Mouse (Mus musculus): ENCODE results near the gene Chd4. TPM values are rescaled to one million over a fixed set of nuclear protein-coding genes. Genes with fewer than 3 reads are reported as not detected.

Chd4 gene
- polyA plus RNA-seq, 1 experiment from 2014 or later, result 70.1 TPM

DNA sequence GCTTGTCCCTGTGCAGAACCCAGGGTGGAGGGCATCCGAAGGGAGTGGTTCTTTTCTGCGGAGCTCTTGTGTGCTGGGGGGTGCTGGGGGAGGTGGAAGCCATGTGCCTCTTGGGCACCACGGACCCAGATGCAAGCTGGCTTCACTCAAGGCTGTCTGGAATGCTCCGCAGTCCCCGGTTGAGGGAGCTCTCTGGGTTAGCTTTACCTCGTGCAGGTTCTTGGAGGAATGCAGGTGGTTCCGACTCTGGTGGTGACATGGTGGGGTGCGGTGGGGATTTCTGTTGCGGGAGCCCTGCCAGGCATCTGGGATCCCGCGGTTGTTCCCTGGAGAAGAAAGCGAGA lies 1.5 kb downstream of the Chd4 start:
- peak overlapping the region; percentile 71 for H3K4me3 ChIP-seq (ENCODE audit: low read depth, low read length)
- peaks cover 22% of the 10 kb centered on the region for H3K4me1 ChIP-seq (ENCODE audit: control insufficient read depth, insufficient read depth, low read length)
- peak; percentile 40 for DNase-seq (ENCODE audit: low spot score)
- ATAC-seq (ENCODE audit: low read depth), result peak; percentile 7
- H3K27me3 ChIP-seq (replicated peaks; ENCODE audit: control insufficient read depth, insufficient read depth, low read length), result no peaks in the 10 kb centered on the region
- no peaks in the 10 kb centered on the region for H3K9me3 ChIP-seq (ENCODE audit: control insufficient read depth, low read length)
- WGBS, result 0% methylated on average over 12 of the region's 12 CpGs
- peak overlapping the region; percentile 88 for H3K9ac ChIP-seq (ENCODE audit: low read depth, low read length)
- H3K36me3 ChIP-seq (ENCODE audit: control insufficient read depth, insufficient read depth, low read length), result peaks cover 39% of the 10 kb centered on the region
- peak overlapping the region; percentile 84 for H3K4me2 ChIP-seq (ENCODE audit: low read depth, low read length)
- peak overlapping the region; percentile 94 for H3K27ac ChIP-seq (replicated peaks; ENCODE audit: low read depth, low read length)

- DNase-seq (ENCODE audit: low spot score) (no peak), ATAC-seq (ENCODE audit: low read depth) (no peak)
- Histone ChIP-seq H3K4me2 (ENCODE audit: low read depth, low read length) (peak overlapping the region; percentile 84), H3K4me3 (ENCODE audit: low read depth, low read length) (peak overlapping the region; percentile 71), H3K27ac (replicated peaks; ENCODE audit: low read depth, low read length) (no peak overlapping the region), H3K4me1 (ENCODE audit: control insufficient read depth, insufficient read depth, low read length) (peaks cover 22% of the 10 kb centered on the region), H3K9me3 (ENCODE audit: control insufficient read depth, low read length) (no peaks in the 10 kb centered on the region), H3K27me3 (replicated peaks; ENCODE audit: control insufficient read depth, insufficient read depth, low read length) (no peaks in the 10 kb centered on the region), H3K9ac (ENCODE audit: low read depth, low read length) (peak overlapping the region; percentile 88), H3K36me3 (ENCODE audit: control insufficient read depth, insufficient read depth, low read length) (peaks cover 45% of the 10 kb centered on the region)
- WGBS, result 48% methylated on average over 8 of the region's 8 CpGs
Observed at GRCm38 (mm10) chr6:125097951-125098350, 2.2 kb downstream of the Chd4 start.

- H3K4me3 ChIP-seq (ENCODE audit: low read depth, low read length), result peak overlapping the region; percentile 71
- 49% methylated on average over 3 of the region's 3 CpGs for WGBS
- H3K9ac ChIP-seq (ENCODE audit: low read depth, low read length), result peak overlapping the region; percentile 88
- no peaks in the 10 kb centered on the region for H3K9me3 ChIP-seq (ENCODE audit: control insufficient read depth, low read length)
- DNase-seq (ENCODE audit: low spot score) (no peak), ATAC-seq (ENCODE audit: low read depth) (no peak)
- peak overlapping the region; percentile 84 for H3K4me2 ChIP-seq (ENCODE audit: low read depth, low read length)
- no peaks in the 10 kb centered on the region for H3K27me3 ChIP-seq (replicated peaks; ENCODE audit: control insufficient read depth, insufficient read depth, low read length)
- H3K4me1 ChIP-seq (ENCODE audit: control insufficient read depth, insufficient read depth, low read length), result peaks cover 22% of the 10 kb centered on the region
- H3K27ac ChIP-seq (replicated peaks; ENCODE audit: low read depth, low read length), result no peak overlapping the region
- H3K36me3 ChIP-seq (ENCODE audit: control insufficient read depth, insufficient read depth, low read length), result peaks cover 49% of the 10 kb centered on the region
Observed at GRCm38 (mm10) chr6:125098513-125098912, 2.7 kb downstream of the Chd4 start.

- H3K9ac ChIP-seq (ENCODE audit: low read depth, low read length), result peak overlapping the region; percentile 6; the same call in 1 of the 2 replicates
- H3K36me3 ChIP-seq (ENCODE audit: control insufficient read depth, insufficient read depth, low read length), result peaks cover 59% of the 10 kb centered on the region
- H3K9me3 ChIP-seq (ENCODE audit: control insufficient read depth, low read length), result no peaks in the 10 kb centered on the region
- peak overlapping the region; percentile 5; the same call in 1 of the 2 replicates for H3K4me3 ChIP-seq (ENCODE audit: low read depth, low read length)
- H3K27ac ChIP-seq (replicated peaks; ENCODE audit: low read depth, low read length), result no peak overlapping the region
- DNase-seq (ENCODE audit: low spot score) (peak; percentile 63), ATAC-seq (ENCODE audit: low read depth) (0 out of 2 replicates have a peak, but pooled peaks have one; percentile 4)
- H3K4me1 ChIP-seq (ENCODE audit: control insufficient read depth, insufficient read depth, low read length), result peaks cover 22% of the 10 kb centered on the region
- WGBS, result 44% methylated on average over 5 of the region's 5 CpGs
- no peaks in the 10 kb centered on the region for H3K27me3 ChIP-seq (replicated peaks; ENCODE audit: control insufficient read depth, insufficient read depth, low read length)
- peak overlapping the region; percentile 84 for H3K4me2 ChIP-seq (ENCODE audit: low read depth, low read length)
Observed at GRCm38 (mm10) chr6:125099421-125099971, 3.7 kb downstream of the Chd4 start.

- no peak overlapping the region for H3K4me2 ChIP-seq (ENCODE audit: low read depth, low read length)
- no peak for ATAC-seq (ENCODE audit: low read depth)
Observed at GRCm38 (mm10) chr6:125101444-125101843, 5.7 kb downstream of the Chd4 start.

GRCm38 (mm10) chr6:125104223-125104622 lies 8.4 kb downstream of the Chd4 start:
- H3K9me3 ChIP-seq (ENCODE audit: control insufficient read depth, low read length), result no peaks in the 10 kb centered on the region
- H3K4me3 ChIP-seq (ENCODE audit: low read depth, low read length), result no peak overlapping the region
- DNase-seq (ENCODE audit: low spot score), result no peak

More at GRCm38 (mm10) chr6:125101444-125101843, 5.7 kb downstream of the Chd4 start:
- no peak for DNase-seq (ENCODE audit: low spot score)
- H3K9ac ChIP-seq (ENCODE audit: low read depth, low read length), result no peak overlapping the region
- H3K27me3 ChIP-seq (replicated peaks; ENCODE audit: control insufficient read depth, insufficient read depth, low read length), result no peaks in the 10 kb centered on the region
- peaks cover 22% of the 10 kb centered on the region for H3K4me1 ChIP-seq (ENCODE audit: control insufficient read depth, insufficient read depth, low read length)
- H3K27ac ChIP-seq (replicated peaks; ENCODE audit: low read depth, low read length), result no peak overlapping the region
- 82% methylated on average over 9 of the region's 9 CpGs for WGBS
- no peak overlapping the region for H3K4me3 ChIP-seq (ENCODE audit: low read depth, low read length)
- H3K36me3 ChIP-seq (ENCODE audit: control insufficient read depth, insufficient read depth, low read length), result peaks cover 78% of the 10 kb centered on the region
- no peaks in the 10 kb centered on the region for H3K9me3 ChIP-seq (ENCODE audit: control insufficient read depth, low read length)

GRCm38 (mm10) chr6:125107705-125108104 lies 11.9 kb downstream of the Chd4 start:
- H3K27me3 ChIP-seq (replicated peaks; ENCODE audit: control insufficient read depth, insufficient read depth, low read length), result no peaks in the 10 kb centered on the region
- H3K27ac ChIP-seq (replicated peaks; ENCODE audit: low read depth, low read length), result no peak overlapping the region
- no peak for DNase-seq (ENCODE audit: low spot score)
- 97% methylated on average over 2 of the region's 2 CpGs for WGBS
- H3K9ac ChIP-seq (ENCODE audit: low read depth, low read length), result no peak overlapping the region
- H3K4me1 ChIP-seq (ENCODE audit: control insufficient read depth, insufficient read depth, low read length), result no peaks in the 10 kb centered on the region
- H3K9me3 ChIP-seq (ENCODE audit: control insufficient read depth, low read length), result no peaks in the 10 kb centered on the region
- H3K4me2 ChIP-seq (ENCODE audit: low read depth, low read length), result no peak overlapping the region
- H3K36me3 ChIP-seq (ENCODE audit: control insufficient read depth, insufficient read depth, low read length), result peaks cover 98% of the 10 kb centered on the region
- H3K4me3 ChIP-seq (ENCODE audit: low read depth, low read length), result no peak overlapping the region
- no peak for ATAC-seq (ENCODE audit: low read depth)

More at GRCm38 (mm10) chr6:125104223-125104622, 8.4 kb downstream of the Chd4 start:
- Histone ChIP-seq H3K9ac (ENCODE audit: low read depth, low read length) (no peak overlapping the region), H3K4me2 (ENCODE audit: low read depth, low read length) (no peak overlapping the region), H3K36me3 (ENCODE audit: control insufficient read depth, insufficient read depth, low read length) (peaks cover 97% of the 10 kb centered on the region), H3K27ac (replicated peaks; ENCODE audit: low read depth, low read length) (no peak overlapping the region), H3K4me1 (ENCODE audit: control insufficient read depth, insufficient read depth, low read length) (peaks cover 4% of the 10 kb centered on the region), H3K27me3 (replicated peaks; ENCODE audit: control insufficient read depth, insufficient read depth, low read length) (no peaks in the 10 kb centered on the region)
- WGBS, result 92% methylated on average over 4 of the region's 4 CpGs
- ATAC-seq (ENCODE audit: low read depth), result no peak

GRCm38 (mm10) chr6:125109371-125109770 lies 13.6 kb downstream of the Chd4 start:
- H3K27ac ChIP-seq (replicated peaks; ENCODE audit: low read depth, low read length), result no peak overlapping the region
- no peaks in the 10 kb centered on the region for H3K4me1 ChIP-seq (ENCODE audit: control insufficient read depth, insufficient read depth, low read length)
- DNase-seq (ENCODE audit: low spot score) (peak; percentile 33), ATAC-seq (ENCODE audit: low read depth) (no peak)
- no peak overlapping the region for H3K4me2 ChIP-seq (ENCODE audit: low read depth, low read length)
- H3K27me3 ChIP-seq (replicated peaks; ENCODE audit: control insufficient read depth, insufficient read depth, low read length), result no peaks in the 10 kb centered on the region
- no peak overlapping the region for H3K9ac ChIP-seq (ENCODE audit: low read depth, low read length)
- no peaks in the 10 kb centered on the region for H3K9me3 ChIP-seq (ENCODE audit: control insufficient read depth, low read length)
- H3K4me3 ChIP-seq (ENCODE audit: low read depth, low read length), result no peak overlapping the region
- H3K36me3 ChIP-seq (ENCODE audit: control insufficient read depth, insufficient read depth, low read length), result peaks cover 99% of the 10 kb centered on the region
- WGBS, result 68% methylated on average over 14 of the region's 14 CpGs

- Histone ChIP-seq H3K9me3 (ENCODE audit: control insufficient read depth, low read length) (no peaks in the 10 kb centered on the region), H3K36me3 (ENCODE audit: control insufficient read depth, insufficient read depth, low read length) (peaks cover 98% of the 10 kb centered on the region), H3K4me1 (ENCODE audit: control insufficient read depth, insufficient read depth, low read length) (no peaks in the 10 kb centered on the region), H3K27ac (replicated peaks; ENCODE audit: low read depth, low read length) (no peak overlapping the region), H3K27me3 (replicated peaks; ENCODE audit: control insufficient read depth, insufficient read depth, low read length) (no peaks in the 10 kb centered on the region), H3K9ac (ENCODE audit: low read depth, low read length) (no peak overlapping the region), H3K4me2 (ENCODE audit: low read depth, low read length) (no peak overlapping the region), H3K4me3 (ENCODE audit: low read depth, low read length) (no peak overlapping the region)
- 90% methylated on average over 7 of the region's 7 CpGs for WGBS
- DNase-seq (ENCODE audit: low spot score) (peak; percentile 24), ATAC-seq (ENCODE audit: low read depth) (no peak)
Observed at GRCm38 (mm10) chr6:125110927-125111326, 15.1 kb downstream of the Chd4 start.
